Comparison of ENCODE assay signal across 11 mouse cellular contexts in the genomic region with DNA sequence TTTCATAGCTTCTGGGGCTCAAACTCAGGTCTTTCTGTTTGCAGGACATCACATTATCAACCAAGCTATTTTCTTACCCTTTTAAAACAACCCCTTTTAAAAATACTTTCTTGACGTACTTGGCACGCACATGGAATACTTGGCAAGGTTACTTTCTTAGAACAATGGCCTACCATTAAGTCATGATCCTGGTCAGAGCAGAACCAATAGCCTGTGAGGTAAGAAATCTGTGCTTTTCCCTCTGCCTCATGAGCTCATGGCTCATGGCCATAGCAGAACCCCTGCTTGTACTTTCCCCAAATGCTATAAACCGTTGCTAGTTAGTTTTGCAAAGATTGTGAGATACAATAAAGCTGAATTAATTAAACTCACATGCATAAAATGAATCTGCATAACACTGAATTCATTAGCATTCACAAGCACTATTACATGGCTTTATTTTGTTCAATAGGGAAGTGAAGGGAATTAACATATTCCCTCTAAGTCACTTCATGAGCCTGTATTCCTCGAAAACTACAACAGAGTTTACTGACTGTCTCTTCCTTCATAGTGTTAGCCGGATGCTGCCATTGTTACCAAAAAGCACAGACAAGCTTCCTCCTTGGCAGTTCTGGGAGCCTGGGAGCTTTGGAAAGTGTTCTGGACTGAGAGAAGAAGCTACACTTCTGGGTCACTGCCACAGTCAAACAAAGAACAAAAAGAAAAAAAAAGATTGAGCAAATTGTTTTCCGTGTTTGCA. TPM values are rescaled to one million over a fixed set of nuclear protein-coding genes. Genes with fewer than 3 reads are reported as not detected.
DNase-seq lines count a peak whose midpoint lies in the region; ATAC-seq and TF ChIP-seq lines count a peak whose summit lies in the region.
"Had no signal": no experiment of that assay in that cellular context is flagged by ENCODE, and none has a peak within 500 bp of the region (broad histone marks: within the 10 kb centered on the region; RNA-seq: fewer than 3 reads in every experiment).

No protein-coding gene starts in this region.

- no peak for TF ChIP-seq CTCF in intestine, postnatal 0 days (IDR thresholded peaks at IDR 0.05; ENCODE audit: low read depth)
- TF ChIP-seq CTCF in lung, postnatal 0 days (IDR thresholded peaks at IDR 0.05), result no peak

- no peak overlapping the region for H3K4me3 ChIP-seq in intestine, embryonic 14.5 days (ENCODE audit: low read depth, low read length)
- H3K4me3 ChIP-seq in intestine, postnatal 0 days (ENCODE audit: low read depth, low read length), result no peak overlapping the region
- no peak overlapping the region for H3K4me3 ChIP-seq in embryonic facial prominence, embryonic 14.5 days (ENCODE audit: low read depth, low read length)
- no peak overlapping the region for H3K4me3 ChIP-seq in lung, postnatal 0 days (ENCODE audit: low read depth, low read length)
- H3K4me3 ChIP-seq: liver, embryonic 12.5 days had no signal

- WGBS in intestine, embryonic 14.5 days, result 34% methylated on average over 6 of the region's 6 CpGs
- 43% methylated on average over 6 of the region's 6 CpGs for WGBS in intestine, postnatal 0 days
- WGBS in embryonic facial prominence, embryonic 14.5 days, result 48% methylated on average over 6 of the region's 6 CpGs
- WGBS in lung, postnatal 0 days, result 26% methylated on average over 6 of the region's 6 CpGs

- no peaks in the 10 kb centered on the region for H3K36me3 ChIP-seq in intestine, embryonic 14.5 days (ENCODE audit: control insufficient read depth, insufficient read depth, low read length)
- H3K36me3 ChIP-seq in intestine, postnatal 0 days (ENCODE audit: control insufficient read depth, insufficient read depth), result no peaks in the 10 kb centered on the region
- no peaks in the 10 kb centered on the region for H3K36me3 ChIP-seq in embryonic facial prominence, embryonic 14.5 days (ENCODE audit: control insufficient read depth, insufficient read depth, low read length)
- no peaks in the 10 kb centered on the region for H3K36me3 ChIP-seq in lung, postnatal 0 days (ENCODE audit: insufficient read depth, low read length)
- H3K36me3 ChIP-seq: liver, embryonic 12.5 days had no signal

- no peak for DNase-seq in intestine, embryonic 14.5 days (ENCODE audit: low spot score)
- peak; percentile 45 for DNase-seq in embryonic facial prominence, embryonic 14.5 days (ENCODE audit: low spot score)
- DNase-seq in heart, postnatal 10 days, result peak; percentile 58 to 60
- DNase-seq in lung, postnatal 0 days (ENCODE audit: low spot score), result peak; percentile 53
- DNase-seq in ovary, adult 18-20 months (ENCODE audit: low spot score), result no peak
- no peak for DNase-seq in MN1 (ENCODE audit: low spot score)
- no peak for DNase-seq in thymus, postnatal 0 days (ENCODE audit: low spot score)
- DNase-seq: adrenal gland, adult 8-10 months; thymus, postnatal 4 days had no signal

- H3K4me2 ChIP-seq in intestine, embryonic 14.5 days (ENCODE audit: low read length), result no peak overlapping the region
- H3K4me2 ChIP-seq in intestine, postnatal 0 days (replicated peaks; ENCODE audit: low read depth), result no peak overlapping the region
- H3K4me2 ChIP-seq in embryonic facial prominence, embryonic 14.5 days (ENCODE audit: low read depth, low read length), result no peak overlapping the region
- no peak overlapping the region for H3K4me2 ChIP-seq in lung, postnatal 0 days (replicated peaks; ENCODE audit: low read depth, low read length)
- H3K4me2 ChIP-seq: liver, embryonic 12.5 days had no signal

- peaks cover 13% of the 10 kb centered on the region; the same call in 1 of the 2 replicates for H3K4me1 ChIP-seq in intestine, embryonic 14.5 days (replicated peaks; ENCODE audit: control insufficient read depth, insufficient read depth, low read length)
- H3K4me1 ChIP-seq in intestine, postnatal 0 days (replicated peaks; ENCODE audit: control insufficient read depth, insufficient read depth, low read length), result no peaks in the 10 kb centered on the region
- H3K4me1 ChIP-seq in embryonic facial prominence, embryonic 14.5 days (ENCODE audit: control insufficient read depth, insufficient read depth, low read length), result peaks cover 3% of the 10 kb centered on the region
- peaks cover 8% of the 10 kb centered on the region; the same call in 1 of the 2 replicates for H3K4me1 ChIP-seq in lung, postnatal 0 days (ENCODE audit: insufficient read depth, low read depth, low read length)

- no peak for ATAC-seq in intestine, embryonic 14.5 days (replicated peaks; ENCODE audit: low FRiP score, low TSS enrichment, low read depth)
- ATAC-seq in intestine, postnatal 0 days, result no peak
- ATAC-seq in embryonic facial prominence, embryonic 14.5 days (ENCODE audit: low read depth), result no peak
- ATAC-seq in lung, postnatal 0 days, result peak; percentile 72
- ATAC-seq: liver, embryonic 12.5 days had no signal

- H3K9me3 ChIP-seq in intestine, embryonic 14.5 days (ENCODE audit: control insufficient read depth, low read length), result no peaks in the 10 kb centered on the region
- no peaks in the 10 kb centered on the region for H3K9me3 ChIP-seq in intestine, postnatal 0 days (ENCODE audit: control insufficient read depth)
- H3K9me3 ChIP-seq in embryonic facial prominence, embryonic 14.5 days (ENCODE audit: control insufficient read depth, low read length), result no peaks in the 10 kb centered on the region
- no peaks in the 10 kb centered on the region for H3K9me3 ChIP-seq in lung, postnatal 0 days (ENCODE audit: low read length)
- H3K9me3 ChIP-seq: liver, embryonic 12.5 days had no signal

- H3K27ac ChIP-seq in intestine, embryonic 14.5 days (ENCODE audit: low read depth), result peak overlapping the region; percentile 49
- H3K27ac ChIP-seq in intestine, postnatal 0 days (ENCODE audit: low read depth, low read length), result no peak overlapping the region
- peak overlapping the region; percentile 69 for H3K27ac ChIP-seq in embryonic facial prominence, embryonic 14.5 days (replicated peaks; ENCODE audit: low read depth, low read length)
- H3K27ac ChIP-seq in lung, postnatal 0 days (ENCODE audit: low read length), result peak overlapping the region; percentile 45
- H3K27ac ChIP-seq: liver, embryonic 12.5 days had no signal

- intact Hi-C loops in heart, postnatal 10 days (cut with DNase I), result no loop called here

- H3K27me3 ChIP-seq in intestine, embryonic 14.5 days (replicated peaks; ENCODE audit: control insufficient read depth, insufficient read depth, low read length), result no peaks in the 10 kb centered on the region
- no peaks in the 10 kb centered on the region for H3K27me3 ChIP-seq in intestine, postnatal 0 days (replicated peaks; ENCODE audit: control insufficient read depth, insufficient read depth, low read length)
- no peaks in the 10 kb centered on the region for H3K27me3 ChIP-seq in embryonic facial prominence, embryonic 14.5 days (replicated peaks; ENCODE audit: control insufficient read depth, insufficient read depth, low read length)
- H3K27me3 ChIP-seq in lung, postnatal 0 days (replicated peaks; ENCODE audit: insufficient read depth, low read length), result no peaks in the 10 kb centered on the region
- H3K27me3 ChIP-seq: liver, embryonic 12.5 days had no signal

- H3K9ac ChIP-seq in intestine, embryonic 14.5 days (ENCODE audit: low read length), result no peak overlapping the region
- no peak overlapping the region for H3K9ac ChIP-seq in intestine, postnatal 0 days (ENCODE audit: low read depth, low read length)
- H3K9ac ChIP-seq in embryonic facial prominence, embryonic 14.5 days (ENCODE audit: low read depth, low read length), result no peak overlapping the region
- no peak overlapping the region for H3K9ac ChIP-seq in lung, postnatal 0 days (replicated peaks; ENCODE audit: low read depth)
- H3K9ac ChIP-seq: liver, embryonic 12.5 days had no signal

- peak; percentile 29; the same call in 1 of the 2 replicates for TF ChIP-seq EP300 in lung, postnatal 0 days (IDR thresholded peaks at IDR 0.05)

RNA-seq across cellular contexts. Expression of a gene that starts 20.1 kb away (rescaled TPM):
- polyA plus RNA-seq in intestine, embryonic 14.5 days (2014; fragmentation: Nextera tagmentation; extraction: Ambion mirVana), result 17.3 and 17.9 TPM in 2 replicates
- polyA plus RNA-seq in intestine, postnatal 0 days (2015; fragmentation: Nextera tagmentation; extraction: Ambion mirVana), result 10.2 and 10.9 TPM in 2 replicates
- polyA plus RNA-seq in embryonic facial prominence, embryonic 14.5 days (2014; fragmentation: Nextera tagmentation; extraction: Ambion mirVana), result 81.8 and 91.3 TPM in 2 replicates
- total RNA-seq in heart, postnatal 10 days (2021), result 10 to 100 TPM; 23.5 to 38.5 TPM
- 19.9 and 21.4 TPM in 2 replicates for polyA plus RNA-seq in lung, postnatal 0 days (2015; fragmentation: Nextera tagmentation; extraction: Ambion mirVana)
- 5.2 and 5.8 TPM in 2 replicates for polyA plus RNA-seq in thymus, postnatal 0 days (2015; fragmentation: Nextera tagmentation; extraction: Ambion mirVana)

Comparison
In these comparisons a context has a peak if more than half of its experiments do, and no peak if none do; other contexts are left out.
1. DNase-seq: peak in embryonic facial prominence, embryonic 14.5 days (single experiment), heart, postnatal 10 days (2 of 2) and lung, postnatal 0 days (single experiment); none in intestine, embryonic 14.5 days (single experiment), ovary, adult 18-20 months (single experiment), MN1 (single experiment) and thymus, postnatal 0 days (single experiment).